Mouse (Mus musculus) liver, embryonic 13.5 days (tissue): ENCODE measurements at regions not wholly inside any gene's neighbourhood (a gene's known extent, or its start where the extent isn't known, plus 50 kb on each side); places are given as distances from the start of the nearest gene placed in this dataset.
"Not testable (repeated sequence)": the region's sequence is repeated elsewhere in the genome, so short reads cannot be mapped to it uniquely, and the experiment has no call there.

ENCODE experiments used
- ATAC-seq: fragments of 200-750 bp; cut with Nextera tagmentation; 2 replicates; pipeline ENCODE4 v1.8.0; 2017; ENCODE audit warnings: low read depth, mild to moderate bottlenecking, moderate number of reproducible peaks, moderate library complexity
- DNase-seq: peaks from one replicate; pipeline ENCODE4 v3.0.0; 2022
- H3K27ac ChIP-seq: fragments of 300-500 bp; sonication (generic); 2 replicates; pipeline ENCODE4 v1.5.1; 2015; ENCODE audit warnings: moderate library complexity, mild to moderate bottlenecking, inconsistent platforms
- H3K27me3 ChIP-seq: fragments of 300-500 bp; sonication (generic); 2 replicates; pipeline ENCODE4 v1.6.1; 2015; ENCODE audit warnings: mild to moderate bottlenecking, inconsistent platforms
- H3K36me3 ChIP-seq: fragments of 300-500 bp; sonication (generic); 2 replicates; pipeline ENCODE4 v1.6.1; 2015; ENCODE audit warnings: mild to moderate bottlenecking, inconsistent platforms
- H3K4me1 ChIP-seq: fragments of 300-500 bp; sonication (generic); replicated peaks from 2 replicates; pipeline ENCODE4 v1.6.1; 2015; ENCODE audit warnings: inconsistent platforms
- H3K4me2 ChIP-seq: fragments of 300-500 bp; sonication (generic); 2 replicates; pipeline ENCODE4 v1.6.1; 2015; ENCODE audit warnings: inconsistent platforms, mild to moderate bottlenecking, moderate library complexity
- H3K4me3 ChIP-seq: fragments of 300-500 bp; sonication (generic); replicated peaks from 2 replicates; pipeline ENCODE4 v1.5.1; 2015; ENCODE audit warnings: mild to moderate bottlenecking, inconsistent platforms
- H3K9ac ChIP-seq: fragments of 300-500 bp; sonication (generic); 2 replicates; pipeline ENCODE4 v1.6.1; 2015; ENCODE audit warnings: mild to moderate bottlenecking, inconsistent platforms
- H3K9me3 ChIP-seq: fragments of 300-500 bp; sonication (generic); replicated peaks from 2 replicates; pipeline ENCODE4 v1.6.1; 2016; ENCODE audit warnings: inconsistent platforms
- WGBS: fragments of 180-500 bp; shearing (Covaris S2); methylation state at CpG from one replicate; pipeline ENCODE4 v1.1.7; 2015; ENCODE audit not compliant: insufficient replicate concordance; 5-methylcytosine and 5-hydroxymethylcytosine counted together

DNA sequence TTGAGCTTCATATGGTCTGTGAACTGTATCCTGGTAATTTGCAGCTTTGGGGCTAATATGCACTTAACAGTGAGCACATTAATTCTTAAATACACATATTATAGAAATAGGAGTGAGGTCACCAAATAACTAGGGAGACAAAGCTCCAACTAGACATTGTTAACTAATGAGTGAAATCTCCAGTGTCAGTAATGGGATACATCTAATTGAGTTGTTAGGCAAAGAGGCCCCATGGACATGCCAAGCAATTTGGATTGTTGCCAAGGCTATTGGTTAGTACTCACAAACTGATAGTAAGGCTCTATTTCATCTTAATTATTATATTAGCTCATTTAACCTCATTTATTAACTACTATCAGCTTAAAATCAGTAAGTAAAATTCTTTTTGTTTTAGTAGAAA lies 698.5 kb downstream of the Triml1 start:
- Histone ChIP-seq H3K27me3 (no peaks in the 10 kb centered on the region), H3K36me3 (no peaks in the 10 kb centered on the region), H3K4me3 (no peak overlapping the region), H3K9me3 (no peaks in the 10 kb centered on the region), H3K4me2 (no peak overlapping the region), H3K27ac (no peak overlapping the region), H3K9ac (no peak overlapping the region), H3K4me1 (no peaks in the 10 kb centered on the region)
- DNase-seq = no peak
- no peak for ATAC-seq

DNA sequence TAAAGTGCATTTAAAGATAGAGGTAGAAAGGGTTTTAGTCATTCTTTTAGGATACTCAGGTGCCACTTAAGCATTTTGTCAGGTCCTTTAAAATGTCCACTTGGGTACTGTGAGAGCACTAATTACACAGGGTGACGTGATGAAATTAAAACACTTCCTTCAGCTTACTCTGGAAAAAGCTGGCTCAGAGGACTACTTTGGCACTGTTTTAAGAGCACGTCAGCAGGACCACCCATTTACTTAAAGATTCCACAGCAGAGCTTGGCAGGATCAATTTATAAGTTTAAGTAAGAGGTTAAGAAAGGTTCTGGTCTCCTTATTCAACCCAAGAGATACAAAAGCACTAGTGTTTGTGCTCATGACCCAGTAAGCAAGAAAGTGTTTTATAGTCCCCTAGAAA lies 738.7 kb downstream of the Triml1 start:
- 55% methylated on average over 2 of the region's 2 CpGs for WGBS
- Histone ChIP-seq H3K9ac (no peak overlapping the region), H3K4me3 (no peak overlapping the region), H3K9me3 (no peaks in the 10 kb centered on the region), H3K36me3 (no peaks in the 10 kb centered on the region), H3K27ac (no peak overlapping the region), H3K4me2 (no peak overlapping the region), H3K4me1 (no peaks in the 10 kb centered on the region), H3K27me3 (no peaks in the 10 kb centered on the region)
- DNase-seq = no peak
- ATAC-seq = no peak

DNA sequence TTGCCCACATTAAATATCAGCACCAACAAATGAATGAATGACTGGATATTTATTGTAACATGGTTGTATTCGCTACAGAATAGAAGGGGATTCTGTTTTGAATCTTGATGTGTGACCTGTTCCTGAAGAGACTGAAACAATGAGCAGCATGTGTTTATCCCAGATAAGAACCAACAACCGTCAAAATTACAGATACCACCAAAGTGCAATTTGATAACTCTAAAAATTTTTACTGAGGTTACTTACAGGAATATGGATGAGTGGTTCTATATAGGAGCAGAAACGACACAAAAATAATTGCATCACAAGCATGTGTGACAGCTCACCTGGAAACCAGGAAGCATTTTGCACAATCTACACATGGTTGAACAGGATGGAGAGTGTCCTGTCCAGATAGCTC lies 744.4 kb downstream of the Triml1 start:
- Histone ChIP-seq H3K36me3 (no peaks in the 10 kb centered on the region), H3K4me2 (no peak overlapping the region), H3K4me1 (no peaks in the 10 kb centered on the region), H3K9ac (no peak overlapping the region), H3K27me3 (no peaks in the 10 kb centered on the region), H3K9me3 (no peaks in the 10 kb centered on the region), H3K4me3 (no peak overlapping the region), H3K27ac (no peak overlapping the region)
- DNase-seq (no peak), ATAC-seq (no peak)
- WGBS = 44% methylated on average over 3 of the region's 3 CpGs

DNA sequence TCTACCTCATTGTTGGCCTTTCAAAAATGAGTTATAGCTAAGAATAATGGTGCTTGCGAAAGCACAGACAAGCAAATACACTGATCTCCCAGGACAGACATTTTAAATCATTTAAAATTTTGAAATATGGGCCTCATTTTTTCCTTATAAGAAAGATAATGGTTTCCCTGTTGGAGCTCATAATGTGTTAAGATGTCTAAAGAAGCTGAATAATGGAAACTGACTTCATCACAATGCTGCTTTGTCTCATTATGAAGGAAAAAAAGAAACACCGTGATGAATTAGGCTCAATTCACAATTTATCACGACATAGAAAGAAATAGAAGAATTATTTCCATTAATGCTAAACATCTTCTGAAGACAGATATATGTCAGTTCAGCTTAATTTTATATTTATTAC lies 752.5 kb downstream of the Triml1 start:
- Histone ChIP-seq H3K36me3 (no peaks in the 10 kb centered on the region), H3K27me3 (no peaks in the 10 kb centered on the region), H3K27ac (no peak overlapping the region), H3K9me3 (no peaks in the 10 kb centered on the region), H3K9ac (no peak overlapping the region), H3K4me2 (no peak overlapping the region), H3K4me3 (no peak overlapping the region), H3K4me1 (no peaks in the 10 kb centered on the region)
- 60% methylated on average over 3 of the region's 3 CpGs for WGBS
- no peak for DNase-seq
- no peak for ATAC-seq

DNA sequence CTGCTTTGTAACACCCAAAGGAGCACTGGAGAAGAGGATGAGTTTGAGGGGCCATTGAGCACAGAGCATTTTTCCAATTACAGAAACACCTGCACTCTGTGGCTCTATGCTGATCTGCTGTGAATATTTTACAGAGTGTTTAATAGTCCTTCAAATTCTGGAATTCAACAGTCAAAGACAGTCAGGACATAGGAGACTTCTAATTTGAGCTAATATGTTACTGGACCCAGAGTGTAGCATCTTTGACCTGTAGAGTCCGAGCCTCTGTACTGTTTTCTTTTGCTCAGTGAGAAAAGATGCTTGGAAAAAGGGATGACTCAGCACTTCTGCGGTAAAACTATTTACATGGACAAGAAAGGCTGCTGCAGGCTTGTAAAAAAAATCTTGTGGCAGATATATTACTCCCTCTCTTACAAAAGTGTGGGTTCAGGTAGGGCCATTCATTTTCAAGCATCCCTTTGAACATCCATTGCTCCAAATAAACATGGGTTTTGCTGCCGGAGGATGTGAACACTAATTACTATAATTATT lies 793.1 kb downstream of the Triml1 start:
- Histone ChIP-seq H3K27me3 (no peaks in the 10 kb centered on the region), H3K4me2 (no peak overlapping the region), H3K27ac (no peak overlapping the region), H3K9ac (no peak overlapping the region), H3K9me3 (no peaks in the 10 kb centered on the region), H3K4me1 (no peaks in the 10 kb centered on the region), H3K4me3 (no peak overlapping the region), H3K36me3 (no peaks in the 10 kb centered on the region)
- no peak for DNase-seq
- ATAC-seq = no peak
- 51% methylated on average over 3 of the region's 3 CpGs for WGBS

DNA sequence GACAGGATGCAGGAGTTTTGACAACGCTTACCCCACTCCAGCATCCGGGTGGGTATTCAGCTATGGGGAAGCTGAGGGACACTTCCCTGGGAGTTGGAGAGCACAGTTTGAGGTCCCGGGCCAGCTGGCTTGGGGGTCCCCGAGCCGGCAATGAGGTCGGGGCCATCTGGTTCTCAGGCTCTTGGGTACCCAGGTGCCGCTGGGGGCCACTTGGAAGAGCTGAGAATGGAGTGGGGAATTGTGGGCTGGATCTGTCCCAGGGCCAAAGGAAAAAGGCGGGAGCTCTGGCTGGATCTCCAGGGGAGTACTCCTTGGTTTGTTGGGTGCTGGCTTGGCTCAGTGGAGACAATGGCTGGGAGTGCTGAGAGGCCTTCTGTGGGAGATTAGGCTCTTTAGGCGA lies 806.6 kb downstream of the Triml1 start:
- no peak overlapping the region for H3K4me2 ChIP-seq
- DNase-seq (no peak), ATAC-seq (no peak)
- H3K27ac ChIP-seq = no peak overlapping the region
- H3K4me1 ChIP-seq = no peaks in the 10 kb centered on the region
- no peaks in the 10 kb centered on the region for H3K9me3 ChIP-seq
- H3K36me3 ChIP-seq = no peaks in the 10 kb centered on the region
- H3K27me3 ChIP-seq = no peaks in the 10 kb centered on the region
- H3K4me3 ChIP-seq = no peak overlapping the region
- 57% methylated on average over 9 of the region's 9 CpGs for WGBS
- no peak overlapping the region for H3K9ac ChIP-seq

DNA sequence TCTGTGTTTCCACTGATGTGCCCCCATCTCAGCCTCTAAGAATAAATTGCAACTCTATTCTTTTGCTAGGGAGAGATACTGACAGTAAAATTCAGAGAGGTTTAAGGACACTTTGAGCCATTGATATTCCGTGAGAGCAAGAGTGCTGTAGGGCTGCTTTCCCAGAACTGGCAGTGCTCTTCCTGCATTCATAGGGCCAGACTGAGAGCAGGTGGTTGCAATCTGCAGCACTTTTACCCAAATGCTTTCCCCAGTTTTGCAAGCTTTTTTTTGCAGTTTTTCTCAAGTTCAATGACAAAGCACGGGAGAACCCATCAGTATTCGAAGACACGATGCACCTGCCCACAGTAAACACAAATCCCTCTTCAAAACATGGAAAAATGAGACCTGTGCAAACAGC lies 816.6 kb downstream of the Triml1 start:
- Histone ChIP-seq H3K9ac (no peak overlapping the region), H3K4me3 (no peak overlapping the region), H3K4me1 (no peaks in the 10 kb centered on the region), H3K27ac (no peak overlapping the region), H3K4me2 (no peak overlapping the region), H3K27me3 (no peaks in the 10 kb centered on the region), H3K9me3 (no peaks in the 10 kb centered on the region), H3K36me3 (no peaks in the 10 kb centered on the region)
- ATAC-seq (no peak), DNase-seq (no peak)
- WGBS = 68% methylated on average over 4 of the region's 4 CpGs

DNA sequence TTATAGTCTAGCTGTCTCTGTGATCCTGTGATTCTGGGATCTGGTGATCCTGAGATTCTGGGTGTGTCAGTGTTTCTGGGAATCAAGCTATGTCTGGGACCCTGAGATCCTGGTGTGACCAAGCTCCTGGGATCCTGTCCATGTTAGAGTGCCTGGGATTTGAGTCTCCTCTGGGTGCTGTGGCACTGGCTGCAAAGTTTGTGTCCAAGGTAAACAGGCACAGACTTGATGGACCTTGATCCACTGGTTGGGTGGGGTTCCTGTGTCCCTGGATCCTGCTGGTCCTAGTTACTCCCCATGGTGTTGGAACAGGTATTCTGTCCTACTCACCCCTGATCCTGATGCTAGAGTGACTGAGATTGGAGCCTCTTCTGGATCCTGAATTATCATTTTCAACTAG lies 818.4 kb downstream of the Triml1 start:
- Histone ChIP-seq H3K36me3 (no peaks in the 10 kb centered on the region), H3K4me2 (no peak overlapping the region), H3K4me1 (no peaks in the 10 kb centered on the region), H3K9me3 (no peaks in the 10 kb centered on the region), H3K27ac (no peak overlapping the region), H3K9ac (no peak overlapping the region), H3K4me3 (no peak overlapping the region), H3K27me3 (no peaks in the 10 kb centered on the region)
- no peak for DNase-seq
- ATAC-seq = no peak

DNA sequence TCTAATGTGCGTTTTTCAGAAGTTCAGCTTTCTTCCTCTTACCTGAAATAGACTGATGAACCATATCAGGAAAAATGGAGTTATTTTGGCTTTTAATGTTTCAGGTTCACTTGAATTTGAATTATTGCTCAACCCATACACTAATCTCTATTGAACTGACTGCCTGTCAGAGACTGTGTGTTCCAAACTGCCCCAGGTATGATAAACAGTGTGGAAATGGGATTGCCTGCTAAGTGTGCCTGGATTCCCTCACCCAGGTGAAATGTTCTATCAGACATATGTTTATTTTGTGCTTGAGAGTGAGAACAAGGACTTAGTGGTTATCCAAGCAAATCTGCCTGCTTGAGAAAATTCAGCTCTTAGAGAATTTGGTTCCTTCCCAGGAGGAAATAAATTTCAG lies 830.2 kb downstream of the Triml1 start:
- ATAC-seq (no peak), DNase-seq (no peak)
- WGBS = 50% methylated on average over 1 of the region's 1 CpGs
- Histone ChIP-seq H3K9ac (no peak overlapping the region), H3K36me3 (no peaks in the 10 kb centered on the region), H3K4me2 (no peak overlapping the region), H3K9me3 (no peaks in the 10 kb centered on the region), H3K4me1 (no peaks in the 10 kb centered on the region), H3K27me3 (no peaks in the 10 kb centered on the region), H3K4me3 (no peak overlapping the region), H3K27ac (no peak overlapping the region)

DNA sequence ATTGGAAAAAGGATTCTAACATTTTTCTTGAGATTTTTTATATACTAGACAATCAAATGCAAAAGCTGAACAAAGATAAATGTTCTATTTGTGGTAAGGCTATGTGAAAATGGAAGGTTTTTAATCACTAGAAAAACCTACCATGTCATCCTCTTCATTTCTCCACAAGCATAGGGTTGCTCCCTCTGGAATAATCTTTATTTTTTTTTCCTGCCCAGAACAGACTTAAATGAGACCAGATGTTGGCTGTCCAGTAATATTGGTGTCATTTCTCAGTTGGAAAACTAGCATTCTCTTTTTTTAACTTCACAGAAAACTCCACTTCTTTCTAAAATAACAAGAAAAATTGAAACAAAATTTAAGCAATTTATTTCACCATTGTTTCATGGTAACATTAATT lies 849.9 kb downstream of the Triml1 start:
- DNase-seq (no peak), ATAC-seq (no peak)
- Histone ChIP-seq H3K27ac (no peak overlapping the region), H3K9ac (no peak overlapping the region), H3K36me3 (no peaks in the 10 kb centered on the region), H3K27me3 (no peaks in the 10 kb centered on the region), H3K4me1 (no peaks in the 10 kb centered on the region), H3K9me3 (no peaks in the 10 kb centered on the region), H3K4me3 (no peak overlapping the region), H3K4me2 (no peak overlapping the region)

DNA sequence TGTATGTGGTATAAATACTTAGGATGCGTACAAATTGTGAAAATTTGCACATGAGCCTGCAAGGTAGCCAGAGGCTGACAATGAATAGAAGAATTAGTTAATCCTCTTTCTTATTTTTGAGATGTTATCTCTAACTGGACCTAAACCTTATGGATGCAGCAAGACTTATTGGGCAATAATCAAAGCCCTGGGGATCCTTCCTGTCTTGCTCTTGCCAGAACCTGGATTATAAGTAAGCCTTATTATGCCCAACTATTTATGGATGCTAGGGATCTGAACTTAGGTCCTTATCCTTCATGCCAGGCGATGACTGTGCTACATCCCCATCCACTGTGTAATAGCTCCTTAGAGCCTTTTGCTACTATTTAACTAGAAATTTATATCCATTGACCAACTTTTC lies 859.3 kb downstream of the Triml1 start:
- Histone ChIP-seq H3K4me1 (no peaks in the 10 kb centered on the region), H3K4me2 (no peak overlapping the region), H3K9me3 (no peaks in the 10 kb centered on the region), H3K27ac (no peak overlapping the region), H3K27me3 (no peaks in the 10 kb centered on the region), H3K36me3 (no peaks in the 10 kb centered on the region), H3K4me3 (no peak overlapping the region), H3K9ac (no peak overlapping the region)
- 70% methylated on average over 2 of the region's 2 CpGs for WGBS
- no peak for ATAC-seq
- no peak for DNase-seq

DNA sequence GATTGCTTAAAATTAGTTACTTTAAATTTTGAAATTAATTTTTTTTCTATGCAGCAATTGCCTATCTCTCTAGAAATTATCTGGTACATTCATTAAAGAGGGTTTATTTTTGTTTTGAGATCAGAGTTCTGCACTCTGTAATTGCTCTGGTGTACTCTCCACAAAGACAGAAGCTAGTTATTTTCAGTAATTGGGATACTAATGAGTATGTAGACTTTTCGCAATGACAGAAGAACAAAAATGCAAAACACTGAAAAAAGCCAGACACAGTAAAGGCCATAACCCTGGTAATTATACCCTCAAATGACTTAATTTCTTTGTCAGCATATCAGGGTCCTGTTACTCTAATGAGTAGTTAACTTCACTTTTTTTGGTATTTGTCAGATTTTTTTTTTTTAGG lies 836.5 kb upstream of the Frg1 start:
- Histone ChIP-seq H3K9me3 (no peaks in the 10 kb centered on the region), H3K36me3 (no peaks in the 10 kb centered on the region), H3K4me2 (no peak overlapping the region), H3K9ac (no peak overlapping the region), H3K27me3 (no peaks in the 10 kb centered on the region), H3K4me3 (no peak overlapping the region), H3K27ac (no peak overlapping the region), H3K4me1 (no peaks in the 10 kb centered on the region)
- ATAC-seq (no peak), DNase-seq (no peak)
- 80% methylated on average over 1 of the region's 1 CpGs for whole genome bisulfite sequencing

DNA sequence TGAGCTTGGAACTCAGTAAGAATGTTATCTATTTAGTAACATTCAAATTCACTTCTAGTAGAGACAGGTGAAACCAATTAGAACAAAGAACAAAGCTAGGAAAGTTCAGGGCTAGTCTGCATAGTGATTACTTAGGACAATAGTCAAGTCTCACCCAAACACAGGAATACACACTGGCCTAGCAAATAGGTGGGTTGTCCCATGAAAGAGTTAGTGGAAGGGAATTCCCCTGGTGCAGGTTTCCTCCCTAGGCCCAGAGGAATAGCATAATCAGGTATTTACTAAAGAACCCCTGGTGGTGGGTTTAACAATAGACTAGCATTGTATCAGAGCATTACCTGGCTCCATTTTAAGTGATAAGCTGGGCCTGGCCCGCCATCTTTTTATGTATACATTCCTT lies 825.4 kb upstream of the Frg1 start:
- not testable (repeated sequence) for H3K27ac ChIP-seq, H3K4me3 ChIP-seq, H3K9ac ChIP-seq, H3K4me2 ChIP-seq, ATAC-seq, H3K36me3 ChIP-seq, H3K9me3 ChIP-seq, H3K27me3 ChIP-seq, H3K4me1 ChIP-seq, DNase-seq
- WGBS = 67% methylated on average over 1 of the region's 1 CpGs
